Mouse (Mus musculus): Measurements from ENCODE around the gene Atp9a.
"Not testable (repeated sequence)": the region's sequence is repeated elsewhere in the genome, so short reads cannot be mapped to it uniquely, and the experiment has no call there.

Atp9a gene

DNA sequence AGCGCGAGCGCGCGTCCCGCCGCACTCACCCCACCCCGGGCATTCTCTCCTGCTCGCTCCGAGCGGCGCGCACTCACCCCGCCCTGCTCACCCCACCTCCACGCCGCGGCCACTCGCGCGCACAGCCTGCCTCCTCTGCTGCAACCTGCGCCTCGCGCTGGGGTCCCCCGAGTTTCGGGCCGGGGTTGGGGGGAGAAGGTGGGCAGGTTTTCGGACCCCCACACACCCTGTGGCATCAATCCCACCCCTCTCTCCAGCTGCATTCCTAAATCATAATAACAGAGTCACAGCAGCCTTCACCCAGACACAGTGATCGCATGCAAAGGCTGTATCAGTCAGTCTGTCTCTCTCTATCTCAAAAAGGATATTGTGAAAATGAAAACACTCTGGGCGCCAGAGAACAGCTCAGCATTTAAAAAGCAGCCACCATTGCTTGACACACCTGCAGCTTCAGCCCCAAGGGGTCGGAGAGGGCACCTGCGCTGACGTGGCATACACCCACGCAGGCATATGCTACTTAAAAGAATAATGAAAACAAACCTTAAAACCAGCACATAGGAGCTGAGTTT lies at the start of gene Atp9a:
Atp9a (minus strand) TSS at position 351 of the 569 bp plus-strand sequence.
- DNase-seq (ENCODE audit: low spot score in 2 of 2): peak; percentile 87 to 89

DNA sequence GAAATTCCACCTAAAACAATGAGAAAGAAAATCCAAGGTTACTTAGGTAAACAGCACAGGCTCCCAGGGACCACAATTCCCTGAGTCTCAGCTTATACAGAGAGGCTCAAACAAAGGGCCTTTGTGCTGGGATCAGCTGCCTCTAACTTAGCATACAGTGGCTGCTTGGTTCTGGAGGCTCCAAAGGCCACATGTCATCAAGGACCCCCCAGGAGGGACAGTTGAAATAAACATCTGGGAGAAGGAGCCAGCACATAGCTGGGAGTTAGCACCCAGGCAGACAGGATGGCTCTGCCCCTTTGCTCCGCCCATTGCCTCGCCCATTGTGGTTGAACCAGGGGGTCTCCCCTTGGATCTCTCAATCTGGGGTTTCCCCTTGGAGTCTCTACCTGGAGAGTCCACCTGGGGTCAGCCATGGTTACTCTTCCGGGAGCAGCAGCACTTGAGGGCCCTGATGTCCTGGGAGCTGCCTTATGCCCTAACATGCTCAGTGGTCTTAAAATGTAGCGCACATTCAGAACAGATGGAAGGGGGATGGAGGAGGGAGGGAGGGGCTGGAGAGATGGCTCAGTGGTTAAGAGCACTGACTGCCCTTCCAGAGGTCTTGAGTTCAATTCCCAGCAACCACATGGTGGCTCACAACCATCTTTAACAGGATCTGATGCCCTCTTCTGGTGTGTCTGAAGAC lies 49.0 kb upstream of the Atp9a start:
- DNase-seq (ENCODE audit: low spot score in 2 of 2): no peak

DNA sequence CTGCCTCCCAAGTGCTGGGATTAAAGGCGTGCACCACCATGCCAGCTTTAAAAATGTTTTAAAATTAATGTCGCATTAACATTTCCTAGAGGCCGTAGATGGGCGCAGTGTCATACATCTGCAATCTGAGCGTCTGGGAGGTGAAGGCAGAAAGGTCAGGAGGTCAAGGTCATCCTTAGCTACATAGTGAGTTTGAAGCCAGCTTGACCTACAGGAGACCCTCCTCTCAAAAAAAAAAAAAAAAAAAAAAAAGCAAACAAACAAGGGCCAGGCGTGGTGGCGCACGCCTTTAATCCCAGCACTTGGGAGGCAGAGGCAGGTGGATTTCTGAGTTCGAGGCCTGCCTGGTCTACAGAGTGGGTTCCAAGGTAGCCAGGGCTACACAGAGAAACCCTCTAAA lies 44.0 kb upstream of the Atp9a start:
- DNase-seq (ENCODE audit: low spot score in 2 of 2): no peak

DNA sequence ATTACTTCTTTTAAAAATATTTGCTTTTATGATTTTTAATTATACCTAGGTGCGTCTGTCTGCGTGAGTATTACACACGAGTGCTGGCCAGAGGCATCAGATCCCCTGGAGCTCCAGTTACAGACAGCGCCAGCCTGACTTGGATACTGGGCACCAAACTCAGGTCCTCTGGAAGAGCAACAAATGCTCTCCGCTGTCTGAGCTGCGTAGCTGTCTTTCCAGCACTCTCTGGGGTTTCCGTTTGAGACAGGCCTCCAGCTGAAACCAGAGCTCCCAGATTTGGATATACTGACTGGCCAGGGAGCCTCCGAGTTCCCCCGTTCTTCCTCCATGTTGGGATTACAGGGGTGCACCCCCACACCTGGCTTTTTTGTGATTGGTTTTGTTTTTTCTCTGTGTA lies 38.4 kb upstream of the Atp9a start:
- DNase-seq (ENCODE audit: low spot score in 2 of 2): no peak

DNA sequence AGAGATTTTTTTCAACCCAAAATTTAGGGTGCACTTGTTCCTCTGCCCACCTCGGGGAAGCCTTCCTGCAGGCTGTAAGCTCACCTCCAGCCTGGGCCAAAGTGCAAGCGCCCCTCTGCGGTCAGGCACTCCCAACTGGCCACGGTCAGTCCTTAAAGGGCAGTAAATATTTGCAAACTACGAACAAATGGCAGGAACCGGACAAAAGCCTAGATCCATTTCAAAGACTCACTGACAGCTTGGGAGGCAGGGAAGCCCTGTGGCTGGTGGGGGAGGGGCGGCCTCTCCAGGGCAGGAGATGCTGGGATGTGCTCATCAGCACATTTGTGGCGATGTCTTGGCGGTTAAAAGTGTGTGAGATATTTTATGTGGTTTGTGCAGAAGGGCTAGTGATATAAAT lies 37.8 kb upstream of the Atp9a start:
- DNase-seq (ENCODE audit: low spot score in 2 of 2): peak in 1 of 2 experiments; percentile 50

DNA sequence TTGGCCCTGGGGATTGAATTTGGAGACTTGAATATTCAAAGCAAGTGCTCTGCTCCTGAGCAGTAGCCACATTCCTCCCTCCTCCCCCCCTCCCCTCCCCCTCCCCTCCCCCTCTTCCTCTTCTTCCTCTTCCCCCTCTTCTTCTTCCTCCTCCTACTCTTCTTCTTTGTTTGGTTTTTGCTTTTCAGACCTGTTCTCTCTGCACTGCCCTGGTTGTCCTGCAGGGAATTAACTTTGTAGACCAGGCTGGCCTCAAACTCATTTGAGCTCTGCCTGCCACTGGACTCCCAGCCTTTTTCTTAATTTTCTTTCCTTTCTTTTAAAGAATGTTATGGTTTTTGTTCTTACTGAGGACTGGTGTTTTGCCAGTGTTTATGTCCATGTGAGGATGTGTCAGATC lies 35.3 kb upstream of the Atp9a start:
- no peak for DNase-seq (ENCODE audit: low spot score in 2 of 2)

DNA sequence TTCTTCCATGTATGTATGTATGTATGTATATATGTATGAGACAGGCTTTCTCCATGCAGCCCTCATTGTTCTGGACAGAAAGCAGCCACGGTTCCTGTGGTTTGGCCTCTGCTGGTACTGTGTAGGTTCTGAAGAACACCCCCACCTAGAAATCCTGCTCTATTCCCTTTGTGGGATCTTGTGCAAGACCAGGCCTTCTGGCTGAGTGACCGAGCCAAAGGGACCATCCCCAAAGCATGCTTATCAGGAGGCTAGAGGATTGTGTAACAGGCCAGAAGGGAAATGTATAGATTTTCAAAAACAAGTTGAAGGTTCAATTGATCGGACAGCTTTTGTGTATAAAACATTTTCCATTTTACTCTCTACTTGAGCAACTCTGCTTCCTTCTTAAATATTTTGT lies 34.0 kb upstream of the Atp9a start:
- DNase-seq (ENCODE audit: low spot score in 2 of 2): no peak

DNA sequence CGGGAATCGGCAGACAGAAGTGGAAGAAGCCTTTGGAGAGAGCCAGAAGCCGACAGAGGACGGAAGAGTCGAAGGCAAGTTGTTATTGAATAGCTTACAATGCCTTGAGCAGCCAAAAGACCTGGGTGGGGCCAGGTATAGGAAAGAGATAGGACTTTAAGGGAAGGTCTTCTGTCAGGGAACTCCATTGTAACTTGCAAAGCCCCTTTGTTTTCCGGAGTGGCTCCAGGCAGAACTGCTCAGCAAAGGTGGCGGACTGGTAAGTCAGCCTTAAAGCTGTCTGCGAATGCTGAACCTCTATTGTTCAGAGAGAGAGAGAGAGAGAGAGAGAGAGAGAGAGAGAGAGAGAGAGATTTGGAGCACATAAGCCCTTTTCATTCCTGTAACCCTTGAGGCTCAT lies 27.1 kb upstream of the Atp9a start:
- no peak for DNase-seq (ENCODE audit: low spot score in 2 of 2)

DNA sequence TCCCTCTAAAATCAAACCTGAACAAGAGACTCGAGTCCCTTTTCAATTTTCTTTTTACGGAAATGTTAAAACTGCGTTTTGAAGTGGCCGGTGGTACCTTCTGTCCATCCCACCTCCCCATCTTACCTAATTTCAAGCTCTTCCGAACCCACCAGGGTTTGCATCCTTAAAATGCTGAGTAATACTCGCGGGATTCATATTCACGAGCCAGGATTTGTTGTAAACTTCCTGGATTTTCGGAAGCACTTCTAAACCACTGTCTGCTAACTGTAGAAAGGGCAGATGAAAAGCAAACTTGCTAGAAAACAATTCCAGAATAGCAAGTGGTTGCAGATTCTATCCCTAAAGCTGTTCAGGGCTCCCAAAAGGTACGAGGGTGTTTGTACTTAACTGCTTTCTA lies 25.4 kb upstream of the Atp9a start, which contains the start of gene Sall4:
Sall4 (minus strand) TSS at position 362 of the 400 bp plus-strand sequence.
- DNase-seq (ENCODE audit: low spot score in 2 of 2): no peak

DNA sequence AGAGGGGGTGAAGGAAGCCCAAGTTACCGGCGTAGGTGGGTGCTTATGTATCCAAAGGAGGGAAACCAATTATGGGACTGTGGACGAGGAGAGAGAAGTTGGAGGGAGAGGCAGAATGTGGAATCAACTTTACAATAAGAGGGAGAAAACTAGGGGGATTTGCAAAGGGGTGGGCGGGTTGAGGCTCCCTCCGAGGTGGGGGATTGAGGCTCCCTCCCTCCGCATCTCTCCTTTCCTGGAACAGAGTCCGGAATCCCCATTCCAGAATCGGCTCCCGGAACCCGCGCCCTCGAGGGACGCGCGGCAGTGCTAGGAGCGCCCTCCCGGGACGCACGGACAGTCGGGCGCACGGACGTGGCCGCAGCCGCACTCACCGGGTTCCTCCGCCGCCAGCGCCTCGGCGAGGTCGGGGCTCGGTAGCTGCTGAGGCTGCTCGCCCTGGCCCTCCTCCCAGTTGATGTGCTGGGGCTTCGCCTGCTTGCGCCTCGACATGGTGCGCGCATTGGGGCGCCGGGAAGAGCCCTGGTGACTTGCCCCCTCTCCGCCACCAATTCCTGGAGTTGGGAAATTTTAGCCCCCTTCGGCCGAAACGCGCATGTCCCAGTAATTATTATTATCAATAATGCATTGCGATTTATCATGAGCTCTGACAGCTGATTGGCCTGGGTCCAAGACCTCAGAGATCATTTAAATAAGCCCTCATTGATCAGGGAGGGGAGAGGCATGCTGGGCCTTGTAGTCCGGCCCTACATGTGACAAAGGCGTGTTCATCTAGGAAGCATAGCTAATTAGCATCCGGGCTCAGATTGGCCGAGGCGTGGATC lies 24.5 kb upstream of the Atp9a start:
- peak; percentile 27 to 47 for DNase-seq (ENCODE audit: low spot score in 2 of 2)

DNA sequence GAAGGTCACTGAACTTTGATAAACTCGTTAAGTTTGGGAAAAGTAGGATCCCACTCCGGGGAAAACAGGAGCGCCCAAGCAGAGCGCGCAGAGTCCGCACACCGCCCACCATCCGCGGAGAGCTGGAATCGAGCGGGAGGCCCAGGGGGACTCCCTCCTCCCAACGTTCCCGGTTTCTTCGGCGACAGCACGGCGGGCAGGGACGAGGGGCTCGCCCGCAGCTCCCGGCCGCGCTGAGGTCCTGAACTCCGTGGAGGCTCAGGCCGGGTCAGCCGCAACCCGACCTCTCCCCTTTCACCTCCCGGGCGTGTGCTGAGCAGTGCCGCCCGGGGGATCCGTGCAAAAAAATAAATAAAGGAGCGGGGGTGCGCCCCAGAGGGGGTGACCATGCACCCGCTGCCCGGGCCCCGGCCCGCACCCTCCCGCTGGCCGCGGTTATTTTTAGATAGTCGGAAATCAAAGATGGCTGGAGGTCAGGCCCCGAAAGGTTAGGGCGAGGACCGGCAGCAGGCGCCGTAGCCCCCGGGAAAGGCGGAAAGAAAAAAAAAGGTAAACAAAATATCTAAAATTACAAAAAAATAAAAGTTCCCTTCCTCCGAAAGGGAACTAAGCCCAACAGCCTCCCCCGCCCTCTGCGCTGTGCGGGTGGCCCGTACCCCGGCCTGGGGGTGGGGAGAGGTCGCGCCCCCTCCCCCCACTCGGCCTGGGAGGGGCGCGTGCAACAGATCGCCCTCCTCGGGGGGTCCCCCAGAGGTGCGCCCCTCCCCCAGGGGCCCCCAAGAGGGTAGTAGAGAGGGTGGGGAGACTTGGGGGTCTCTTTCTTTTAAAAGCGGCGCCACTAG lies 23.7 kb upstream of the Atp9a start:
- DNase-seq (ENCODE audit: low spot score in 2 of 2): peak in 1 of 2 experiments; percentile 23

DNA sequence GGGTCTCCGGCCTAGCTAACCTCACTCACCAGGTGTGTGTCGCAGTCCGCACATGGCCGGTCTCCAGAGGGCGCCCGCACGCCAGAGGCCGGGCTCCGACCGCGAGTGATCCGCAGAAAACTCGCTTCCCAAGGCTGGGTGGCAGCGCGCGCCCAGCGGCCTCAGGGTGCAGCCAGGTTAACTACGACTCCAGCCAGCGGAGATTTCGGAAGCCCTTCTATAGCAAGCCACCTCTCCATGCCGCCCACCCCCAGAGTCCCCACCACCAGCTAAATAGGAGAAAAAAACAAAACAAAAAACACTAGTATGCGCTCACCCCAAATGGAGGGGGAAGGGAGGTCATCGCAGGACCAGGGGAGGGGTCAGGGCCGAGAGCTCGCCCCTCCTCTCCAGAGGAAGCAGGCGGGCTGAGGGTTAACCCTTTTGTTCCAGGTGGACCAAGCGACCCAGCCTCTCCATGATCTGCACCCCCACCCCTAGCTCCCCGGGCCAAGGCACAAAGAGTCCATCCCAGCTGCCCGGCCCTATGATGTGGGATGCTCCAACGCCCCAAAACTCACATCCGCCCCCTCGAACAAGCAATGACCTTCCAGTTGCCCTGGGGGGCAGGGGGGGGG lies 23.0 kb upstream of the Atp9a start:
- DNase-seq (ENCODE audit: low spot score in 2 of 2): peak; percentile 46 to 49

DNA sequence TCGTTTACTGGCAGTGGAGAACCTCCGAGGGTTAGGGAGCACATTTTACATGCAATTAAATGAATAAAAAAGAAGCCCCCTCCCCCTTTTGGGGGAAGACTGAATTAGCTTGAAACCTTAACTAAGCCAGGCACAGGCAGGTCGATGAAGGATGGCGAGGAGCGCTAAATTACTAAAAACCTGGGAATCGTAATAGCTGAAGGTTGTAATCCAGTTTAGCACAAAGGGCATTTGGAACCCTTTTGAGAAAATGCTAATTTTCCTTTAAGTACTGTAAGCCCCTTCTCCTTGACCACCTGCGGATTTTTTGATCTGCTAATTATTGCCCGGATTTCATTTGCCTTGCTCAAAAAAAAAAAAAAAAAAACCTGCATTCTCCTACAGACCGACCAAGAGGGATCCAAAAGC lies 22.3 kb upstream of the Atp9a start:
- no peak for DNase-seq (ENCODE audit: low spot score in 2 of 2)

DNA sequence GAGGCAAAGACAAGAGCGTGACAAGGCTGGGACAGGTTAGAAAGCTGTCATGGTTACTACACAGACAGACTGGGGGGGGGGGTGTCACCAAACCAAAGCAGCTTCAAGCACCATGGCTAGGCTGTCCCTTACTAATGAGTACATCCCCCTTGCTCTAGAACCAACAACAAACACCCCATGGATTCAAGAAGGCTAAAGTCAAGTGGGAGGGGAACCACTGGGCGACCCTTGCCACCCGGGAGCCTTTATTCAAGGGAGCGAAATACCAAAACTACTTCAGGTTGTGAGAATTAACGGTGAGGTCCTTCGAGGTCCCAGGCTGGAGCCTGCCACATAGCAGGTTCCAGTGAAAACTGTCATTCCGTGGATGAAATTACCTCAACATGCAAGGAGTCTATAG lies 21.6 kb upstream of the Atp9a start:
- DNase-seq (ENCODE audit: low spot score in 2 of 2): no peak

DNA sequence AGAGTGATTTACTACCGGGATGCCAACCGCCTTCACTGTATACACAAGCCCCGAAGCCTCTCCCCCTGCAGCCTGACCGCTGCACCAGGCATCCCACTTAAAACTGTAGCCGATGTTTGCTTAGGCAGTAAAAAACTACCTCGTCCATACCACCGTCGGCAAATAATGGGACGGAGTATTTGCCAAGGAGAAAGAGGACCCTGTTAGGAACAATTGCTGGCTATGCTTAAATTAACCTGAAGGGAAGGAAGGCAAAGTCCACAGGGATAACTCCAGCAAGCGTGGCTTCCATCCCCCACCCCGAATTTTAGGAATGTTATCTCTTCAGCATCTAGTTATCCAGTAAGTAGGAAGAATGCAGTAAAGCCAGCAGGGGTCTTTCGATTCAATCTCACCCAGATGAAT lies 20.2 kb upstream of the Atp9a start:
- DNase-seq (ENCODE audit: low spot score in 2 of 2): no peak

DNA sequence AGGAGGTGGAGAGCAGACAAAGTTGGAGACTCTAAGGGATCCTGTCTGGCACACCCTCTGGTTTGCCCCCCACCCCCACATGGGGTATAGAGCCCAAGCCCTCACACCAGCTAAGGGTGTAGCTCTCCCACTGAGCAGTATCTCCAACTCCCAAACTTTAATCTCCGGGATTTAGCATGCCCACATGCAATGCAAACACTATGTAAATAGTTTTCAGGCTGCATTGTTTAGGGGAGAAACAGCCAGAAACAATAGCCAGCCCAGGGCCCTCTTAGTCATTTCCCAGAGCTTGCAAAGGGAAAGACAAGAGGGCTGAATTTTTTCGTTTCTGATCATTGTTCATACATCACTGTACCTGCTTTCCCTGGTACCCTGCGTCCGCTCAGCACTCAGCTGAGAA lies 19.7 kb upstream of the Atp9a start:
- no peak for DNase-seq (ENCODE audit: low spot score in 2 of 2)

DNA sequence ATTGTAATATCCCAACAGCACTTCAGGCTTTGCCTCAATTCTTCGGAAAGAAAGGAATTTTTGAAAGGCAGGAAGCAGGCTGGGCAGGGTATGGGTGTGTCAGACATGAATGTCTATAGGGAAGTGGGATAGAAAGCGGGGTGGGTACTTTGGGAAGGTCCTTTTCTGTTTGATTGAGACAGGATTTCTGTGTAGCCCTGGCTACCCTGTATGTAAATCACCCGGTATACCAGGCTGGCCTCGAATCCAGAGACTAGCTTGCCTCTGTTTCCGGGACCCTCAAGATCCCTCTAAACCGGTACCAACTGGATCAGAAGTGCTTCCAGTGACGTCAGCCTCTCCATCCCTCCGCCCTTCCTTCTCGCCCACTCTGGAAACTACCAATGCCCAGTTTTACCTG lies 18.9 kb upstream of the Atp9a start:
- no peak for DNase-seq (ENCODE audit: low spot score in 2 of 2)

DNA sequence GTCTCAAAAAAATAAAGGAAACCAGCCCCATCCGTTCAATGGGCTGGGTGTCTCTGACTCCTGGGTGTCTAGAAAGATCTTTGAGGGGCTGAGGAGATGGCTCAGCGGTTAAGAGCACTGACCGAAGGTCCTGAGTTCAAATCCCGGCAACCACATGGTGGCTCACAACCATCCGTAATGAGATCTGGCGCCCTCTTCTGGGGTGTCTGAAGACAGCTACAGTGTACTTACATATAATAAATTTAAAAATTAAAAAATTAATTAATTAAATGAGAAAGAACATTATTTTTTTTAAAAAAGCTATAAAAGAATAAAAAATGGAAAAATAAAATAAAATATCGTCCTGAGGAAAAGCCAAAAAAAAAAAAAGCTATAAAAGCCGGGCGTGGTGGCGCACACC lies 2.2 kb upstream of the Atp9a start:
- not testable (repeated sequence) for DNase-seq (ENCODE audit: low spot score in 2 of 2)

DNA sequence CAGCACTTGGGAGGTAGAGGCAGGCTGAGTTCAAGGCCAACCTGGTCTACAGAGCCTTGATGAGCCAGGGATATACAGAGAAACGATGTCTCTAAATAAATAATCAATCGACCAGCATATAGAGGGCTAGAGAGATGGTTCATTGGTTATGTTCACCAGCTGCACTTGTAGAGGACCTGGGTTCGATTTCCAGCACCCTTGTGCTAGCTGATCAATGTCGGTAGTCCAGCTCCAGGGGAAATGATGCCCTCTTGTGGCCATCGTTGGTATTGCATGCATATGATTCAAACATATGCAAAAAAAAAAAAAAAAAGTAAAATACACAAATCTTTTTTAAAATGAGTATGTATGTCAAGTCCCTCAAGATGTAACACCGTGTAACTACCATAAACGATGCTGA lies 440 bp upstream of the Atp9a start:
- peak; percentile 68 to 71 for DNase-seq (ENCODE audit: low spot score in 2 of 2)

DNA sequence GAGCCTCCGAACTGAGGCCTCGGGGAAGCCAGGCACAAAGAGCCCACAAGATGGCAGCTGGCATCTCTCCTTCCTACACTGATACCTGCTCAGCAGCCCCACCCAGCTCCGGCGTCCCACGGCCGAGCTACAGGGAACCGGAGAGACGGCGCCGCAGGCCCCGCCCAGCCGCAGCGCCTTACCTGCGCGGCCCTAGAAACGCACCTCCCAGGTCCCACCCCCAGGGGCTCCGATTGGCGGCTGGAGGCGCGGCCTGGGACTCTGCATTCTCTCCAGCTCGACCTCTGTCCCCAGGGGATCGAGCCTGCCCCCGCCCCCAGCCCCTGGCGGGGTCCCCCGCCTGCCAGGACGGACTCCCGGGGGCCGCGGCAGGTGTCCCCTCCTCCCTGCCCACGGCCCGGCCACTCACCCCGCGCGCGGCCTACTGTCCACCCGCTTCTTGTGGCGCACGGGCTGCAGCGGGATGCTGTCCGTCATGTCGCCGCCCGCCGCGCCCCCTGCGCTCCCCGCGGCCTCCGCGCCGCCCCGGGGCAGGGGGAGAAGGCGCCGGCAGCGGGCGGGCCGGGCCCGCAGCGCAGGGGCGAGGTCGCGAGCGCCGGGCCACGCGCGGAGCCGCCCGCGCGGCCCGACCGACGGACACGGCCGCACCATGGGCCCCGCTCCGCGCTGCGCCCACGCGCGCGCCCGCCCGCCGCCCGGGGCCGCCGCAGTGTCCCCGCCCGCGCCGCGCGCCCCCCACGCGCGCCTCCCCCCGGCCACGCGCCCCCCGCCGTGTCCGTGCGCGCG lies 743 bp downstream of the Atp9a start:
- DNase-seq (ENCODE audit: low spot score in 2 of 2): peak; percentile 86 to 90

DNA sequence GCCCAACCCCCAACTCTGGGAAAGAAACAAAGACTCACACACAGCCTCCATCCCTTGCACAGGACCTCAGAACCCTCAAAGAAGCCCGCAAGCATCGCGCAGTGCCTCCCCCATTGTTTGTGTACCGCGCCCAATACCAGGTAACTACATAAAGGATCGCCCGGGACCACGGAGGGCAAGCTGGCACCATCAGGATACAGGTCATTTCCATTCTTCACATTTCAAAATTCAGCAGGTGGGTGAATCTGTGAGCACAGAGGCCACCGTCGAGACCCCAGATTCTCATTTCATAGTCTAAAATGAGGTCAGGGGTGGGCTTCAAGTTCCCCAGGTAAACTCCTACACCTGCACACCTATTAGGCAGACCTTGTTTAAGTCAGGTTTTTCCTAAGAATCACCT lies 1.7 kb downstream of the Atp9a start:
- DNase-seq (ENCODE audit: low spot score in 2 of 2): no peak
